Mouse (Mus musculus): ENCODE results near the gene Gm28047.

The Gm28047 gene

DNA sequence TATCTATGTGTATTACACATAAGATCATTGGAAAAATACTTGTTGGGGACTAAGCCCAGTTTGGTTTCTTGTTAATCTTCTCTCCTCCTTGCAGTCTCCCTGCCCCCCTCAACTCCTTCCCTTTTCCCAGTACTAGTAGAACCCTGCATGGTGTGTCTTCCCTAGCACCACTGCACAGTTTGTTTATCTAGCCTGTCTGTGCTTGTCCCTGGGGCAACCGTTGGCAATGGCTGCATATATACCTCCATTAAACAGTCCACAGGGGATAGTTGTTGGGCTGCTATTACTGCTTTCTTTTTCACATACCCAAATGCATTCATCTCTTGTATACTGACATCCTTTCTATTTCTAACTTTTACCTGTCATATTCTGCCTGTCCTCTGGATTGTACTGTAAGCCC lies 137.2 kb downstream of the Gm28047 start:
- no peak for DNase-seq

DNA sequence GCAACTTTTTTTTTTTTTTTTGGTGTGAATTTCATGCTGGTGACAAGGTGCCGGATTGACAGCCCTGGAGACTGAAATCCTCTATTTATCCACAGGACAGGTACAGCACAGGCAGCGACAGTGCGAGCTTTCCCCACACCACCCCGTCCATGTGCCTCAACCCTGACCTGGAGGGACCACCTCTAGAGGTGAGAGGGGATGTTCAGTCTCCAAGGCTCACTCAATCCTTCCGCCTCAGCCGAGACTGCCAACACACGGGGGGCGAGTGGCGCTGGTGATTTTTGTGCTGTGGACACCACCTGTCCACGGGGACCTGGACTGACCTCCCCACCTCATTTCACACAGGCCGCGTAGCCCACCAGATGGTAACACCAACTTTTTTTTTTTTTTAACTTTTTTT lies 139.0 kb downstream of the Gm28047 start:
- DNase-seq: no peak

DNA sequence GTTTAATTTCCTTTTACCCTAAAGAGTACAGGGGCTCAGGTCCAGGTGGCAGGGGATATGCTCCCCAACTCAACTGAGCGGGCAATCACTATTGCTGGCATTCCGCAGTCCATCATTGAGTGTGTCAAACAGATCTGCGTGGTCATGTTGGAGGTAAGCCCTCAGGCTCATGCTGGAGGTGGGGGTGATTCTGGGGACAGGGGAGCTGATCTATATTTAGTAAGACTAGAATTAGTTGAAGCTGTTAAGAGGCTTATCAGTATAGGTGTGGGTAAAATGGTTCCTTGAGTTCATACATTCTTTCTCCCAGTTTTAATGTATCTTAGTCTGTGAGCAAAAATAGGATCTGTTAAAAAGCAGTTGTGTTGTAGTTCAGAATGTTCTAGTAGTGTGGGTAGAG lies 141.7 kb downstream of the Gm28047 start:
- DNase-seq: no peak

DNA sequence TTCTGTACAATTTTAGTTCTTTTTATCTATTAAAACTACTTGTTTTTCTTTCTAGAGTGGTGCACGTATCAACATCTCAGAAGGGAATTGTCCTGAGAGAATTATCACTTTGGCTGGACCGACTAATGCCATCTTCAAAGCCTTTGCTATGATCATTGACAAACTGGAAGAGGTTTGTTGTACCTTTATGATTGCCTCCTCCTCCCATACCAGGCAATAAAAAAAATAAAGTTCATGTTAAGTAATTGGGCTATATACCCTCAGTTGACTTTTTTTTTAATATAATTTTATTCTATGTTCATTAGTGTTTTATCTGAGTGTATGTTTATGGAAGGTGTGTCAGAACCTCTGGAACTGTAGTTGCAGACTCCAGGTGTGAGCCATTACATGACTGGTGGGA lies 150.3 kb downstream of the Gm28047 start:
- no peak for DNase-seq
